Mouse (Mus musculus) adrenal gland, adult 2 months (tissue): Measurements from ENCODE around the gene Ddb2. TPM values are rescaled to one million over a fixed set of nuclear protein-coding genes. Genes with fewer than 3 reads are reported as not detected.

Experiments used
- DNase-seq: peaks from one replicate; pipeline ENCODE4 v3.0.0; 2021
- polyA plus RNA-seq: library from polyadenylated mRNA; depleted of rRNA; stranded (reverse); fragments of >200 nt; gene quantifications from 2 replicates; pipeline ENCODE4 v1.2.3, GENCODE M21; 2012; rRNA removed
- total RNA-seq, 2 experiments: library from RNA; stranded (reverse); gene quantifications; 2 replicates each; pipeline ENCODE4 v1.2.3; 2021

Gene Ddb2
- total and polyA plus RNA-seq, 3 experiments: 8.1 to 12.4 (median 8.3) TPM

- DNase-seq: no peak
Observed at GRCm38 (mm10) chr2:91187431-91187830, 49.4 kb downstream of the Ddb2 start.

- no peak for DNase-seq
Observed at GRCm38 (mm10) chr2:91186208-91186607, 50.6 kb downstream of the Ddb2 start.

- peak; percentile 26 for DNase-seq
Observed at GRCm38 (mm10) chr2:91183711-91184405, 52.9 kb downstream of the Ddb2 start, which contains the start of gene Madd. TSS of gene Madd (minus strand) at chr2:91183837.

GRCm38 (mm10) chr2:91183148-91183513 is 53.7 kb downstream of the Ddb2 start:
- peak; percentile 94 for DNase-seq

GRCm38 (mm10) chr2:91182405-91183147 is 54.2 kb downstream of the Ddb2 start:
- peak; percentile 79 for DNase-seq

DNA sequence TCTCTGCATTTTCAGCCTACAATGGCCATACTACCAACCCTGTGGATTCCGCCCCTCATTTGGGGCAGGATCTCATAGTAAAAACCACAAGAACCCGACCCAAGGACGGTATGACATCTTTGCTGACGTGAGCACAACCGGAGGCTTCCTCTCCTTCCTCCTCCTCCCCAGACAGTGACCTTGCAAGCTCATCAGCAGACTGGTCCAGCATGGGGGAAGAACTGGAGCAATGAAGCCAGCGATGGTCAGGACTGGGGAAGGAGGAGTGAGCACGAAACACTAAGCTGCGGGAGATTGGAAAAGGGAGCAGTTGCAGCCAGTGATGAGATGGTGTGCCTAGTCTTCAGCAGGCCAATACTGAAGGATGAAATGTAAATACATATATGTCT is 54.8 kb downstream of the Ddb2 start:
- DNase-seq: peak; percentile 39

DNA sequence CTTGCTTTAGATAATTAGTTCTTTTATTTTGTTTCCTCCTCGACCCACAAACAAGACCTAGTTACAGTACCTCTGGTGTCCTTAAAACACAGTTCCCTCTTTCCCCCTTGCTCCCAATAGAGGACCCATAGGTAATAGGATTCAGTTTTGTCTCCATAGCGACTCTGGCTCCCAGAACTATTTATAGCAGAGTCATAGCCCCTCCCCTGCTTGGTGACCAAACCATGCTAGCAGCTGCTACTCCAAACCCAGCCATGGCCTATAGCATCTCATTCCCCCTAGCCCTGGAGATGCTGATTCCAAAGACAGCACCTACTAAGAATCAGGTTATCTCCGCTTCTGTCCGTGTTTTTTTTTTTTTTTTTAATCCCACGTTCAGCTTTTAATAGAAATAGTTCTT is 56.1 kb downstream of the Ddb2 start:
- no peak for DNase-seq

GRCm38 (mm10) chr2:91179825-91180224 is 57.0 kb downstream of the Ddb2 start:
- DNase-seq: no peak

- DNase-seq: no peak
Observed at GRCm38 (mm10) chr2:91176234-91176633, 60.5 kb downstream of the Ddb2 start.

DNA sequence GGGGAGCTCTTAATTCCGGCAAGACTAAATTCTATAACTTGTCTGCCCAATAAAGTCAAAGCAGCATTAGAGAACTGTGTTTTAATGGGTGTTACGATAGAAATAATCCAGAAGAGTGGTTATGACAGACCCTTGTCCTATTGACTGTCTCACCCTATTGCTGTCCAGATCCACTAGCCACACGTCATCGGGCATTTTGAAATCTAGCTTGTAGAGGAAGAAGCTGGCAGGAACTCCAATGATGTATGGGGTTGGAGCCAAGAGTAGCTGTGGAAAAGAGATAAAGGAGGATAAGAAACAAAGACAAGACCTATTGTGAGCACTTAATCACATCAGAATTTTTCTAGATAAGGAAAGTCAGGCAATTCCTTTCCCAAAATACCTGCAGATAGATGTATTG is 61.3 kb downstream of the Ddb2 start:
- DNase-seq: no peak

GRCm38 (mm10) chr2:91169587-91170322 is 67.0 kb downstream of the Ddb2 start:
- DNase-seq: no peak

- DNase-seq: no peak
Observed at GRCm38 (mm10) chr2:91167629-91168028, 69.2 kb downstream of the Ddb2 start.

DNA sequence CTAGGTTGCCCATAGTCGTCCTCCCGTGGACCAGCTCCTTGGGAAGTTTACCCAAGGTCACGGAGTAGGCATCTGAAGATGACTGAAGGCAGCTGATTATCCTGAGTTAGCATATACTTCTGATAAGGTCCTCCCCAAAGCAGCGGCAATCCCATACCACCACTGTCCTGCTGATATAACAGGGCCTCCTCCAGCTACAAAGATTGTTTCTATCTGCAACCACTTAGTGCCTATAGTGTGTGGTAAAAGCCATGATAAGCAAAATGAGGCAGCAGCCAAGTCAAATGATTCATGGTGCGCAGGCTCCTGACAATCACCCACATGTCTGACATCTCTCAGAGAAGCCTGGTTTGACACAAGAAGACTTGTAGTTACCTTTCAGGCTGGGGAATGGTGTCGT is 71.8 kb downstream of the Ddb2 start:
- DNase-seq: no peak

GRCm38 (mm10) chr2:91163532-91163931 is 73.2 kb downstream of the Ddb2 start:
- DNase-seq: no peak

GRCm38 (mm10) chr2:91162952-91163351 is 73.8 kb downstream of the Ddb2 start:
- DNase-seq: no peak

Other genes with a start within 250 kb of the Ddb2 start
- gene Rapsn, start 201.4 kb downstream of the Ddb2 start, total RNA-seq: 1 to 10 TPM in 1 of 2 experiments, under 1 TPM in 1; 0.72 to 3.1 TPM
- 3.8 and 5.0 TPM in 2 replicates for gene Rapsn, start 201.4 kb downstream of the Ddb2 start, polyA plus RNA-seq
- 100 to 1,000 TPM; 235 to 255 TPM for gene Psmc3, start 183.0 kb downstream of the Ddb2 start, total RNA-seq
- 28.1 and 31.9 TPM in 2 replicates for gene Psmc3, start 183.0 kb downstream of the Ddb2 start, polyA plus RNA-seq
- gene Slc39a13, start 166.6 kb downstream of the Ddb2 start, total RNA-seq: 10 to 100 TPM; 27.7 to 36.7 TPM
- 60.4 and 66.7 TPM in 2 replicates for gene Slc39a13, start 166.6 kb downstream of the Ddb2 start, polyA plus RNA-seq
- 1 to 10 TPM; 5.0 to 7.1 TPM for gene Spi1, start 154.6 kb downstream of the Ddb2 start, total RNA-seq
- 17.6 and 21.9 TPM in 2 replicates for gene Spi1, start 154.6 kb downstream of the Ddb2 start, polyA plus RNA-seq
- under 1 TPM; 0.07 to 0.09 TPM for gene Mybpc3, start 118.8 kb downstream of the Ddb2 start, total RNA-seq
- not detected in 2 replicates for gene Mybpc3, start 118.8 kb downstream of the Ddb2 start, polyA plus RNA-seq
- gene Madd, start 53.1 kb downstream of the Ddb2 start, total RNA-seq: 10 to 100 TPM; 18.5 to 20.0 TPM
- gene Madd, start 53.1 kb downstream of the Ddb2 start, polyA plus RNA-seq: 8.9 and 9.0 TPM in 2 replicates
- 10 to 100 TPM; 22.1 to 56.8 TPM for gene Nr1h3, start 34.1 kb downstream of the Ddb2 start, total RNA-seq
- 44.2 and 62.7 TPM in 2 replicates for gene Nr1h3, start 34.1 kb downstream of the Ddb2 start, polyA plus RNA-seq
- gene Acp2, start 34.1 kb downstream of the Ddb2 start, total RNA-seq: 10 to 100 TPM; 49.5 to 50.4 TPM
- 28.7 and 46.6 TPM in 2 replicates for gene Acp2, start 34.1 kb downstream of the Ddb2 start, polyA plus RNA-seq
- gene Pacsin3, start 19.0 kb upstream of the Ddb2 start, total RNA-seq: 100 to 1,000 TPM in 1 of 2 experiments, 10 to 100 TPM in 1; 82.8 to 101 TPM
- 56.5 and 69.2 TPM in 2 replicates for gene Pacsin3, start 19.0 kb upstream of the Ddb2 start, polyA plus RNA-seq
- 10 to 100 TPM; 89.3 to 92.3 TPM for gene Arfgap2, start 28.0 kb upstream of the Ddb2 start, total RNA-seq
- 34.1 and 53.6 TPM in 2 replicates for gene Arfgap2, start 28.0 kb upstream of the Ddb2 start, polyA plus RNA-seq
- gene 1110051M20Rik, start 207.7 kb upstream of the Ddb2 start, total RNA-seq: 10 to 100 TPM; 14.7 to 19.2 TPM
- 14.9 and 16.0 TPM in 2 replicates for gene 1110051M20Rik, start 207.7 kb upstream of the Ddb2 start, polyA plus RNA-seq
- gene Lrp4, start 220.5 kb upstream of the Ddb2 start, total RNA-seq: 1 to 10 TPM; 3.5 to 6.5 TPM
- 2.0 and 2.4 TPM in 2 replicates for gene Lrp4, start 220.5 kb upstream of the Ddb2 start, polyA plus RNA-seq